Mouse (Mus musculus): ENCODE data around the gene Map3k5. TPM values are rescaled to one million over a fixed set of nuclear protein-coding genes. Genes with fewer than 3 reads are reported as not detected.

The Map3k5 gene
- total and polyA plus RNA-seq, 3 experiments: 0.35 to 0.97 TPM; not detected in 1

- Histone ChIP-seq H3K36me3 (ENCODE audit: control insufficient read depth in 1 of 2, insufficient read depth in 2 of 2, low read length in 2 of 2) (no peaks in the 10 kb centered on the region), H3K27me3 (ENCODE audit: control insufficient read depth in 1 of 2, insufficient read depth in 2 of 2, low read length in 2 of 2) (no peaks in the 10 kb centered on the region), H3K9ac (ENCODE audit: control insufficient read depth, low read depth, low read length, poor library complexity, severe bottlenecking) (no peak overlapping the region), H3K4me1 (ENCODE audit: control insufficient read depth in 1 of 2, insufficient read depth in 2 of 2, low read length in 2 of 2) (no peaks in the 10 kb centered on the region), H3K27ac (ENCODE audit: control insufficient read depth, low read depth, low read length) (no peak overlapping the region), H3K79me2 (ENCODE audit: control insufficient read depth, insufficient read depth, low read length, poor library complexity) (no peaks in the 10 kb centered on the region), H3K9me3 (replicated peaks; ENCODE audit: insufficient read depth, low read length) (no peaks in the 10 kb centered on the region), H3K4me3 (ENCODE audit: control insufficient read depth in 1 of 2, insufficient read depth in 1 of 2, low read depth in 2 of 2, low read length in 2 of 2) (no peak overlapping the region)
- DNase-seq (ENCODE audit: low read depth, low spot score): peak; percentile 11
- TF ChIP-seq SIN3A (IDR thresholded peaks at IDR 0.05; ENCODE audit: low read length) (no peak), ETS1 (IDR thresholded peaks at IDR 0.05; ENCODE audit: low read depth, low read length) (no peak), MEF2A (IDR thresholded peaks at IDR 0.05; ENCODE audit: extremely low read depth, insufficient replicate concordance, low read depth, low read length, poor library complexity, severe bottlenecking) (no peak), ZC3H11A (IDR thresholded peaks at IDR 0.05; ENCODE audit: low read depth, low read length) (no peak)
These were observed 226.6 kb downstream of the Map3k5 start for GRCm38 (mm10) chr10:20160914-20161313.

GRCm38 (mm10) chr10:20164810-20165209 is 230.5 kb downstream of the Map3k5 start:
- Histone ChIP-seq H3K4me3 (ENCODE audit: control insufficient read depth in 1 of 2, insufficient read depth in 1 of 2, low read depth in 2 of 2, low read length in 2 of 2) (no peak overlapping the region), H3K9ac (ENCODE audit: control insufficient read depth, low read depth, low read length, poor library complexity, severe bottlenecking) (no peak overlapping the region), H3K27me3 (ENCODE audit: control insufficient read depth in 1 of 2, insufficient read depth in 2 of 2, low read length in 2 of 2) (no peaks in the 10 kb centered on the region), H3K36me3 (ENCODE audit: control insufficient read depth in 1 of 2, insufficient read depth in 2 of 2, low read length in 2 of 2) (no peaks in the 10 kb centered on the region), H3K79me2 (ENCODE audit: control insufficient read depth, insufficient read depth, low read length, poor library complexity) (no peaks in the 10 kb centered on the region), H3K9me3 (replicated peaks; ENCODE audit: insufficient read depth, low read length) (no peaks in the 10 kb centered on the region), H3K4me1 (ENCODE audit: control insufficient read depth in 1 of 2, insufficient read depth in 2 of 2, low read length in 2 of 2) (no peaks in the 10 kb centered on the region), H3K27ac (ENCODE audit: control insufficient read depth, low read depth, low read length) (no peak overlapping the region)
- TF ChIP-seq ZMIZ1 (IDR thresholded peaks at IDR 0.05; ENCODE audit: low read depth, low read length) (no peak), USF2 (IDR thresholded peaks at IDR 0.05; ENCODE audit: borderline replicate concordance in 1 of 2, insufficient read depth in 1 of 2, low read depth in 1 of 2, low read length in 2 of 2) (no peak), BHLHE40 (IDR thresholded peaks at IDR 0.05; ENCODE audit: borderline replicate concordance, low read depth, low read length) (no peak), ZKSCAN1 (IDR thresholded peaks at IDR 0.05; ENCODE audit: low read depth, low read length) (no peak), GABPA (IDR thresholded peaks at IDR 0.05; ENCODE audit: low read depth, low read length) (no peak), MAZ (IDR thresholded peaks at IDR 0.05; ENCODE audit: low read depth, low read length) (no peak)
- no peak for DNase-seq (ENCODE audit: low read depth, low spot score)

DNA sequence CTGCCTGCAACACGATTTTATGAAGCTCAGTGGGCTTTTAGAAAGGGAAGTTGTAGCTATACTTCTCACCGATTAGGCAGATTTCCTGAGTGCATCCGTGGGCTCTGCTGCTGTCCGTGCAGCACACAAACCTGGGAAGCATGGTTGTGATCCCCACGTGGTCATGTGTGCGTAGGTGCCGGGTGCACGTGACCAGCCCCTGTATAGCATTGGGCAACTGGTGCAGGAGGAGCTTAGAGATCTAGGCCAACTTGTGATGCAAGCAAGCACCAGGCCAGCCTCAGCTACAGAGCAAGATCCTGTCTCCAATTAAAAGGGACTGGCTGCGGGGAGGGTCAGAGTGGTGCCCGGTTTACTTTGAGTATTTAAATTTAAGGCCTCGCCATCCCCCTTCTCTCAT is 232.5 kb downstream of the Map3k5 start:
- no peaks in the 10 kb centered on the region for H3K36me3 ChIP-seq (ENCODE audit: control insufficient read depth in 1 of 2, insufficient read depth in 2 of 2, low read length in 2 of 2)
- H3K27me3 ChIP-seq (ENCODE audit: control insufficient read depth in 1 of 2, insufficient read depth in 2 of 2, low read length in 2 of 2): no peaks in the 10 kb centered on the region
- no peak overlapping the region for H3K4me3 ChIP-seq (ENCODE audit: control insufficient read depth in 1 of 2, insufficient read depth in 1 of 2, low read depth in 2 of 2, low read length in 2 of 2)
- TF ChIP-seq JUND (IDR thresholded peaks at IDR 0.05; ENCODE audit: low read depth, low read length): no peak
- TF ChIP-seq MEF2A (IDR thresholded peaks at IDR 0.05; ENCODE audit: extremely low read depth, insufficient replicate concordance, low read depth, low read length, poor library complexity, severe bottlenecking): no peak
- TF ChIP-seq ETS1 (IDR thresholded peaks at IDR 0.05; ENCODE audit: low read depth, low read length): no peak
- no peak for TF ChIP-seq MAFK (IDR thresholded peaks at IDR 0.05; ENCODE audit: borderline replicate concordance, low read depth, low read length)
- TF ChIP-seq ELF1 (IDR thresholded peaks at IDR 0.05; ENCODE audit: low read depth, low read length): no peak
- TF ChIP-seq RAD21 (IDR thresholded peaks at IDR 0.05; ENCODE audit: low read depth, low read length): no peak
- TF ChIP-seq USF1 (IDR thresholded peaks at IDR 0.05; ENCODE audit: low read depth, low read length): no peak
- no peak for TF ChIP-seq USF2 (IDR thresholded peaks at IDR 0.05; ENCODE audit: borderline replicate concordance in 1 of 2, insufficient read depth in 1 of 2, low read depth in 1 of 2, low read length in 2 of 2)
- no peak for TF ChIP-seq POLR2AphosphoS2 (IDR thresholded peaks at IDR 0.05; ENCODE audit: low read length)
- no peak for TF ChIP-seq NELFE (IDR thresholded peaks at IDR 0.05; ENCODE audit: low read depth, low read length)
- no peak for TF ChIP-seq HCFC1 (IDR thresholded peaks at IDR 0.05; ENCODE audit: low read depth, low read length)
- TF ChIP-seq BHLHE40 (IDR thresholded peaks at IDR 0.05; ENCODE audit: borderline replicate concordance, low read depth, low read length): no peak
- H3K9me3 ChIP-seq (replicated peaks; ENCODE audit: insufficient read depth, low read length): no peaks in the 10 kb centered on the region
- no peaks in the 10 kb centered on the region for H3K79me2 ChIP-seq (ENCODE audit: control insufficient read depth, insufficient read depth, low read length, poor library complexity)
- no peak for DNase-seq (ENCODE audit: low read depth, low spot score)
- H3K27ac ChIP-seq (ENCODE audit: control insufficient read depth, low read depth, low read length): no peak overlapping the region
- H3K4me1 ChIP-seq (ENCODE audit: control insufficient read depth in 1 of 2, insufficient read depth in 2 of 2, low read length in 2 of 2): no peaks in the 10 kb centered on the region
- H3K9ac ChIP-seq (ENCODE audit: control insufficient read depth, low read depth, low read length, poor library complexity, severe bottlenecking): no peak overlapping the region
